Mouse (Mus musculus): ENCODE measurements at regions not wholly inside any gene's neighbourhood (a gene's known extent, or its start where the extent isn't known, plus 50 kb on each side); places are given as distances from the start of the nearest gene placed in this dataset.

DNA sequence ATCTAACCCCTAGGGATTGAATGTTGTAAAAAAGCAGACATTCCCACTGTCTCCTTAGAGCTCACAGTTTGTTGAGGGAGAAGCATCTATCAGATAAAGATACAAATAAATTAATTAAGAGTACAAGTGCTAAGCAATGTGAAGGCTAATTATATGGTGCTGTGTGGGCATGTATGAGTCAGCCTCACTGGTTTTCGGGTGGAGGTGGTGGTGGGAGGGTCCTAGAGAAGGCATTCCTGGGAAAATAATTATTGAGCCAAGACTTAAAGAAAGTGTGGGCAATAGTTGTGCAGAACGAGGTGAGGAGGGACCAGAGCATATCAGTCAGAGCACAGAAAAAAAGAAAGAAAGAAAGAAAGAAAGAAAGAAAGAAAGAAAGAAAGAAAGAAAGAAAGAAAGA, 470.2 kb downstream of the Lmo4 start:
- in situ Hi-C loops (cut with MboI; ENCODE audit: low pct_unique_long_range_greater_than_20kb), result no loop called here
- no peaks in the 10 kb centered on the region for H3K27me3 ChIP-seq
- ATAC-seq (no peak), DNase-seq (ENCODE audit: low read depth, low spot score) (no peak)
- TF ChIP-seq CTCF (IDR thresholded peaks at IDR 0.05), result no peak
- CTCF ChIA-PET, result interaction anchor here (1.2 kb wide), 1 partner anchor 19 kb away, joined by 4 read pairs; no protein-coding TSS in a partner anchor
- POLR2A ChIA-PET, result interaction anchor here (1.5 kb wide), 1 partner anchor 9 kb away, joined by 5 read pairs; no protein-coding TSS in a partner anchor

DNA sequence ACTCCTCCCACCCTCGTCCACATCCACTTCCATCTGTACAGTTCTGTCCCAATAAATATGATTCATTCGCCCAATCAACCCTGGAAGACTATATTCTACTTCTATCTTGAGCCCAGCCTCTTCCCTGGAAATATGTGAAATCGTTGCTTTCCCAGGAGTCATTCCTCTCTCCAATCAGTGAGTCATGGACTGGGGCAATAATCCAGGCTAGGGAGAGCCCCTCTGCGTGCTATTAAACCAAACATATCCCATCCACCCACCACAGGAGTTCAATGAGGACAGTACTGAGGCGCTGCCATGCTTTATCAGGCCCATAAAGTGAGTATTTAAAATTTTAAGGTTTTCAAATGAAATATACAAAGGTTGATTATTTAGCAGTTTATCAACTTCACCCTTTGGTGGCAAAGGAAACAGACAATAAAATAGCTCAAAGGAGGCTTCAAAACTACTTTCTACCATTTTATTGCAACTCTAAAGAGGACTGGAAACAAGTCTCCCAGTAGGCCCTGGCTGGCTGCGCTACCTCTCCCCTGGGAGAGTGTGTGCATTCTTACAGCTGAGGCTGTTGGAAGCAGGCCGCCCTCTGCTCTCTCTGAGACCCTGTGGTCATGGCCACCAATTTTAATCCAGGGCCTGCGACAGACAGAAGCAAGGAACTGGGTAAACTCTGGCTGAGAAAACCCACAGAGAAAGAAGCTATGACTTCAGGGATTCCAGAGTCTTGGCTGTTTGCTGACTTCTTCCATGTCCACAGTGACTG, 471.9 kb downstream of the Lmo4 start:
- no peak for DNase-seq (ENCODE audit: low read depth, low spot score)
- ChIA-PET POLR2A (no interaction called here), CTCF (interaction anchor here (1.2 to 2.4 kb wide), 3 partner anchors 9 to 12 kb away, joined by 3 to 12 read pairs (median 4); no protein-coding TSS in a partner anchor)
- ATAC-seq, result no peak
- no peak for TF ChIP-seq CTCF (IDR thresholded peaks at IDR 0.05)
- in situ Hi-C loops (cut with MboI; ENCODE audit: low pct_unique_long_range_greater_than_20kb), result no loop called here
- no peaks in the 10 kb centered on the region for H3K27me3 ChIP-seq

DNA sequence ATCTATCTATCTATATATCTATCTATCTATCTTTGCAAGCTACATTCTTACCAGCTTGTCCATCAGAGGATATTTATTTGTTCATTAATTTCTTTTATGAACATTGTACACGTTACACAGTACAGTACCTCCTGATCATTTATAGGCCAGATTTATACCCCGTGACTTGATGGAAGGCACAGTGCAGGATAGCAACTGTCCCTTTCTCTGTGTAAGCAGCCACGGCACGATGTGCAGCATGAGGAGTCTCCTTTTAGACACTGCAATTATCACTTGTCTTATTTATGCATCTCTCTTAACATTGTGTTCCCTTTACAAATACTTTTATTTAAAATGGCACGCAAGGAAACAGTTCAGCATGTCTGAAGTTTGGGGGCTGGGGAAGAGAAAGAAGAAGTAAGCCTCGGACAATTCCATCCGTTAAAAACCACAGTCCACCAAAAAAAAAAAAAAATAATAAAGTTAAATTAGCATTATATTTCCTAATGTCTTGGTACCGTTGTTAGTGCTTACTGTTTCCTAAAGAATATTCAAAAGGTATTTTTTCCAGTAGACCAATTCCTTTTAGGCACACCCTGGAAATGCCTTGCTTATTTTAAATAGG, 475.4 kb downstream of the Lmo4 start:
- no peaks in the 10 kb centered on the region for H3K27me3 ChIP-seq
- in situ Hi-C loops (cut with MboI; ENCODE audit: low pct_unique_long_range_greater_than_20kb), result no loop called here
- DNase-seq (ENCODE audit: low read depth, low spot score) (no peak), ATAC-seq (no peak)
- ChIA-PET POLR2A (no interaction called here), CTCF (interaction anchor here (1.0 to 1.3 kb wide), 2 partner anchors 16 to 25 kb away, joined by 3 to 5 read pairs; no protein-coding TSS in a partner anchor)
- no peak for TF ChIP-seq CTCF (IDR thresholded peaks at IDR 0.05)

DNA sequence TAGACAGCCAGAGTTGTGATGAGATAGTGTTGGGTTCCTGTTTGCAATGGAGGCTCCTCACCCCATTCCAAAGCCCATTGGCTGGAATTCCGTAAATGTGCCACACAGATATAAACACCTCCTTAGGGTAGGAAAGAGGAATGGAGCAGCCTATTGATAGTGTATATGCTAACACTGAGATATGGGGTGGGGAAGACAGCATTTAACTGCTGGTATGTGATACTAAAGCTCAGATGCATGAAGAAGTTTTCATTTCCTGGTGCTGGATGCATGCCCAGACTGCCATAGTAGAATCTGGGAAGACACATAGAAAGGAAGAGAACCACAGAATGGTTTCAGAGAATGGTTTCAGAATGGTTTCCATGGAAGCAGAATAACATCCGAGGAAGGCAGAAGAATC, 482.4 kb downstream of the Lmo4 start:
- ATAC-seq (no peak), DNase-seq (ENCODE audit: low read depth, low spot score) (no peak)
- ChIA-PET POLR2A (interaction anchor here (0.6 to 1.8 kb wide), 2 partner anchors 12 to 88 kb away, joined by 4 to 5 read pairs; no protein-coding TSS in a partner anchor), CTCF (interaction anchor here (0.7 to 1.7 kb wide), 7 partner anchors 8 to 87 kb away, joined by 3 to 5 read pairs (median 4); no protein-coding TSS in a partner anchor)
- TF ChIP-seq CTCF (IDR thresholded peaks at IDR 0.05), result no peak
- in situ Hi-C loops (cut with MboI; ENCODE audit: low pct_unique_long_range_greater_than_20kb), result no loop called here
- no peaks in the 10 kb centered on the region for H3K27me3 ChIP-seq

DNA sequence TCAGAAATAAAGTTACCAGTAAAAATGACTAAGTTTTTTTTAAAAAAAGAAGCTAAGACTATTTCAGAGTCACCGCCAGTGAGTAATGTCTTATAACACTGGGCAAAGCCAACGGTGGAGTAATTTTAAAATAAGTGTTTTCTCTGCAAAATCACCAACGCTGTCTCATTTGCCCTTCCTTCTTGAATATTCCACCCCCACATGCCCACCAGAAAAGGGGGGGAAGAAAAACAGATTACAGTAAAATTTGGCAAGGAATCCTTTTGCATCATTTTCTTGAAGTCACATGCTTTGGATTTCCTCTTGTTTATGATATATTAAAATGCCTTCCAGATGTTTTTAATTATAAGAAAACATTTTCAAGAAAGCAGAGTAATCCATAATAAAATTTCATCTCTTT, 482.9 kb downstream of the Lmo4 start:
- CTCF ChIA-PET, result interaction anchor here (0.7 to 1.7 kb wide), 5 partner anchors 8 to 87 kb away, joined by 3 to 4 read pairs (median 3); no protein-coding TSS in a partner anchor
- no peaks in the 10 kb centered on the region for H3K27me3 ChIP-seq
- POLR2A ChIA-PET, result interaction anchor here (1.8 kb wide), 1 partner anchor 12 kb away, joined by 5 read pairs; no protein-coding TSS in a partner anchor
- in situ Hi-C loops (cut with MboI; ENCODE audit: low pct_unique_long_range_greater_than_20kb), result no loop called here
- ATAC-seq, result no peak
- no peak for TF ChIP-seq CTCF (IDR thresholded peaks at IDR 0.05)
- no peak for DNase-seq (ENCODE audit: low read depth, low spot score)

GRCm38 (mm10) chr3:143713183-143713582, 491.8 kb downstream of the Lmo4 start:
- ChIA-PET POLR2A (no interaction called here), CTCF (no interaction called here)
- no peaks in the 10 kb centered on the region for H3K27me3 ChIP-seq
- in situ Hi-C loops (cut with MboI; ENCODE audit: low pct_unique_long_range_greater_than_20kb), result no loop called here
- no peak for DNase-seq (ENCODE audit: low read depth, low spot score)
- TF ChIP-seq CTCF (IDR thresholded peaks at IDR 0.05), result no peak
- ATAC-seq, result no peak

- no peaks in the 10 kb centered on the region for H3K27me3 ChIP-seq
- ATAC-seq (no peak), DNase-seq (ENCODE audit: low read depth, low spot score) (no peak)
- CTCF ChIA-PET, result interaction anchor here (0.8 to 1.5 kb wide), 2 partner anchors 12 to 21 kb away, joined by 3 to 5 read pairs; no protein-coding TSS in a partner anchor
- in situ Hi-C loops (cut with MboI; ENCODE audit: low pct_unique_long_range_greater_than_20kb), result no loop called here
- POLR2A ChIA-PET, result interaction anchor here (0.6 to 1.1 kb wide), 2 partner anchors 11 to 495 kb away, joined by 3 to 5 read pairs; no protein-coding TSS in a partner anchor
- no peak for TF ChIP-seq CTCF (IDR thresholded peaks at IDR 0.05)
Observed at GRCm38 (mm10) chr3:143710805-143711469, 494.1 kb downstream of the Lmo4 start.

DNA sequence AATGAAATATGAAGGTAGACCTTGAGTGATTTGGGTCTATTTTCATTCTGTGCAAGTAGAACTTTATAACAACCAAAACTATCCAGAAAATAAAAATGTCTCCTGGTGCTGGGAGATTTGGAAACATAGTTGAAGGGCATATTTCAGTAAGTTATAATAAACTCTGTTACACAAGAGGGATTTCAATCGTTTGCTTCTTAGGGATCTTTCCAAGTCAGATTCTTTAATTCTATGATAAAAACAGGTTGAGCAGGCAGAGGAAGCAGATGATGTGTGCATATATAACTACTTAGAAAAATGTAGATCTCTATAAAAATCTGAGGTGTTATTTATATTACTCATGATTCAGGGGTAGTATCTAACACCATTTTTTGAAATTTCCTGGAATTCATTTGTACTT, 498.3 kb downstream of the Lmo4 start:
- DNase-seq (ENCODE audit: low read depth, low spot score) (no peak), ATAC-seq (no peak)
- no peak for TF ChIP-seq CTCF (IDR thresholded peaks at IDR 0.05)
- ChIA-PET POLR2A (no interaction called here), CTCF (no interaction called here)
- in situ Hi-C loops (cut with MboI; ENCODE audit: low pct_unique_long_range_greater_than_20kb), result no loop called here
- H3K27me3 ChIP-seq, result no peaks in the 10 kb centered on the region

DNA sequence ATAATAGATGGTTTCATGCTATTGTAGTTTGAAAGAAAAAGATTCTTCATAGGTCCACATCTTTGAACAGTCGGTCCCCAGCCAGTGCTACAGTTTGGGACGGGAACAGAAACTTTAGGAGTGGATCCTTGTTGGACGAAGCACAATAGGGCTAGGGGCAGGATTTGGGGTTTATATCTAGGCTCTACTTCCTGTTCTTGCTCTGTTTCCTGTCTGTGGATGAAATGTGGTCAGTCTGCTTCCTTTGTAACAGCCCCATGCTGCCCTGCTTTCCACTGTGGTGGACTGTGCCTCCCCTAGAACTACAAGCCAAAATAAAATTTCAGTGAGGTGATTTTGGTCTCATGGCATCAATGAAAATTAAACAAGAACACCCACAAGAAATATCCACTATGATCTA, 510.2 kb downstream of the Lmo4 start:
- in situ Hi-C loops (cut with MboI; ENCODE audit: low pct_unique_long_range_greater_than_20kb), result no loop called here
- ChIA-PET CTCF (interaction anchor here (1.1 kb wide), 1 partner anchor 15 kb away, joined by 3 read pairs; no protein-coding TSS in a partner anchor), POLR2A (no interaction called here)
- no peaks in the 10 kb centered on the region for H3K27me3 ChIP-seq
- TF ChIP-seq CTCF (IDR thresholded peaks at IDR 0.05), result no peak
- DNase-seq (ENCODE audit: low read depth, low spot score) (no peak), ATAC-seq (no peak)

DNA sequence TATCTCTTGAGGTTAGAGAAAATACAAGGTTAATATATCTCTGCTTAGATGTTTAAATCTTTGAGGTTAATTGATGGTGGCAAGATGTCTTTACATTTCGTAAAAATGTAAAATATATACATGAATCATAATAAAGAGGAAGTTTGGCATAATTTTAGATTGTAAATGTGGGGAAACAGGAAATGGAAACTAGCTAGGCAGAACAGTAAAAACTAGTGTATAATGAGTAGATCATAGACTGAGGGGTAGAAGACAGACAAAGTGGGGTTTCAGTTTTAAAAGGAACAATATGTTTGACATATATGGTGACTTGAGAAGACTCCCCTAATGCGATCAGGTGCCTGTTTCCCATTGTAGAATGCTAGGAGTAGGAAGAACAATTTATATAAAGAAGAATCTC, 519.3 kb downstream of the Lmo4 start:
- no peak for DNase-seq (ENCODE audit: low read depth, low spot score)
- in situ Hi-C loops (cut with MboI; ENCODE audit: low pct_unique_long_range_greater_than_20kb), result no loop called here
- ChIA-PET POLR2A (no interaction called here), CTCF (interaction anchor here (0.8 to 1.5 kb wide), 4 partner anchors 11 to 39 kb away, joined by 3 to 5 read pairs (median 3); no protein-coding TSS in a partner anchor)
- no peaks in the 10 kb centered on the region for H3K27me3 ChIP-seq
- ATAC-seq, result no peak
- no peak for TF ChIP-seq CTCF (IDR thresholded peaks at IDR 0.05)

All from Patski (cell line).